Mouse (Mus musculus) small intestine, adult 10 weeks (tissue): ENCODE data around the gene Gm10697. TPM values are rescaled to one million over a fixed set of nuclear protein-coding genes. Genes with fewer than 3 reads are reported as not detected.

ENCODE experiments used
- polyA plus RNA-seq: library from polyadenylated mRNA; stranded (reverse); fragments of 350-450 nt; fragmentation: Illumina TruSeq; extraction: RNeasy Lipid Tissue Mini Kit (QIAGEN cat#74804); gene quantifications from one replicate; pipeline ENCODE4 v1.2.3, GENCODE M21; 2014; ENCODE audit warnings: low replicate concordance

Gene Gm10697
- polyA plus RNA-seq, result not detected

GRCm38 (mm10) chr3:94072544-94072943, at the start of gene Gm10697:
Gene Gm10697 (minus strand): TSS chr3:94072644.

DNA sequence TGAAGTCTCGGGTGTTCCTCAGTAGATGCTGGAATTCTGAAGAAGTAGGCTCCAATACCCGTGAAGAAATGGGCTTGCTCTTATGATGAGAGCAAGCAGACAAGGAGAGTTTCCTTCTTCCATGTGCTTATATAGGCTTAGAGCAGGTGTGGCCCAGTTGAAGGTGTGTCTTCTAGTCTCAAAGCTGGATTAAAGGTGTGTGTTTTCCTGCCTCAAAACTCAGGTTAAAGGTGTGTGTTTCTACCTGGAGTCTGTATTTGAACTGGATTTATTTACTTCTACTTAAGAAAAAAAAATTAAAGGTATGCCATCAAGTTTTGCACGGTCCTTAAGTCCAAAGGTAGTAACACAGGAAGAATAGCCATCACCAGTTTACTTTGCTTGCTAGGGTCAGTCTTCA, 17.7 kb downstream of the Gm10697 start, which contains the start of gene Gm9125:
Gm9125 (minus strand) TSS at position 101 of the 400 bp plus-strand sequence.

Other genes with a start within 250 kb of the Gm10697 start
- gene Tdpoz3, start 246.6 kb downstream of the Gm10697 start, polyA plus RNA-seq, result not detected
- gene Gm9117, start 129.1 kb downstream of the Gm10697 start, polyA plus RNA-seq, result not detected
- not detected for gene Tdpoz5, start 111.3 kb downstream of the Gm10697 start, polyA plus RNA-seq
- 0.78 TPM for gene Gm9125, start 17.8 kb downstream of the Gm10697 start, polyA plus RNA-seq
- gene Gm10696, start 105.5 kb upstream of the Gm10697 start, polyA plus RNA-seq, result not detected
- gene Gm5286, start 124.1 kb upstream of the Gm10697 start, polyA plus RNA-seq, result not detected
- not detected for gene Gm4778, start 191.4 kb upstream of the Gm10697 start, polyA plus RNA-seq
- 67.9 TPM for gene Them4, start 237.4 kb upstream of the Gm10697 start, polyA plus RNA-seq